Mouse (Mus musculus): ENCODE measurements around the gene Ankrd60. TPM values are rescaled to one million over a fixed set of nuclear protein-coding genes. Genes with fewer than 3 reads are reported as not detected.

Gene Ankrd60
- polyA plus RNA-seq, 1 experiment = not detected

DNA sequence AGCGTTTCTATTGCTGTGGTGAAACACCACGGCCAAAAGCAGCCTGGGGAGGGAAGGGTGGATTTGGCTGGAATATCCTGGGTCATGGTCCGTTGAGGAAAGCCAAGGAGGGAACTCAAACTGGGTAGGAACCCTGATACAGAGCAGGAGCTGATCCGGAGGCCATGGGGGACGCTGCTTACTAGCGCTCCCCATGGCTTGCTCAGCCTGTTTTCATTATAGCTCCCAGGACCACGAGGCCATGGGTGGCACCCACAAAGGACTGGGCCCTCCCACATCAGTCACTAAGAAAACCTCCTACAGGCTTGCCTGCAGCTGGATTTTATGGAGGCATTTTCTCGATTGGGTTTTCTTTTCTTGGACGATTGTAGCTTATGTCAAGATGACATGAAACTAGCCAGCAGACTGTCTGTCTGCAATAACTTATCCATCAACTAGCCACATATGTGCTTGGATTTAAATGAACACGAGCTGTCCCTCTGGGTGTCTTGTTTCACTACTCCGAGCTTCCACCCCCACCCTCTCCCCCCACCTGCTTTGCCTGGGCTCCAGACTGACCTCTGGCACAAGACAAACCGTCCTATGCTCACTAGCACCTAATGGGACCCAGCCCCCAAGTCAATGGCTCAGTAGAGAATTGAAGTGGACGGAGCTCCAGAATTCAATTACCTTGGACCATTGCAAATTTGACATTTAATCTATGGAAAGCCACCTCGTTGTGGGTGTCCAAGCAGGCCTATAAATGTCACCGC lies 45.3 kb downstream of the Ankrd60 start:
- Histone ChIP-seq H3K4me1 (ENCODE audit: control insufficient read depth, insufficient read depth, low read length) (no peaks in the 10 kb centered on the region), H3K4me3 (ENCODE audit: insufficient read depth, low read length) (no peak overlapping the region), H3K27ac (ENCODE audit: insufficient read depth, low read depth, low read length) (no peak overlapping the region)
- TF ChIP-seq POLR2A (IDR thresholded peaks at IDR 0.05; ENCODE audit: borderline replicate concordance, low read depth, low read length) (no peak), CTCF (IDR thresholded peaks at IDR 0.05; ENCODE audit: low read depth, low read length) (no peak)

GRCm38 (mm10) chr2:173528493-173528892 lies 49.7 kb downstream of the Ankrd60 start:
- no peaks in the 10 kb centered on the region for H3K4me1 ChIP-seq (ENCODE audit: control insufficient read depth, insufficient read depth, low read length)
- TF ChIP-seq POLR2A (IDR thresholded peaks at IDR 0.05; ENCODE audit: borderline replicate concordance, low read depth, low read length) (no peak), CTCF (IDR thresholded peaks at IDR 0.05; ENCODE audit: low read depth, low read length) (no peak)
- no peak overlapping the region for H3K4me3 ChIP-seq (ENCODE audit: insufficient read depth, low read length)
- H3K27ac ChIP-seq (ENCODE audit: insufficient read depth, low read depth, low read length) = no peak overlapping the region

DNA sequence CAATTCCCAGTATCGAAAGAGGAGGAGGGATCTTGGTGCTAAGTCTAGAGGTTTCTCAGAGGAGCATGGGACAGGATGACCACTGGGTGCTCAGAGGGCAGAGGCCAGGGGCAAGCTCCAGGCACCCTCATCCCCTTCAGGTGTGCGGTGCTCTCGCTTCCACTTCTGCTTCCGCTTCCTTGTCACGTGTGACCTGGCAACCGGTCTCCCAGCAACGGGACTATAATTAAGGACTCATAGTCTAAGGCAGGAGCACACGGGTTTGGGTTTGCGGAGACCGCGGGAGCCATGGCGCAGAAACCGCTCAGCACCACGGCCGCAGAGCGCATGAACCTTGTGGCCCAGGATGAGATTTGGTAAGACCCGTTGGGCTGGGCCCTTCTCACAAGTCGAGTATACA lies 55.8 kb downstream of the Ankrd60 start, which contains the start of gene 1700021F07Rik:
TSS of gene 1700021F07Rik (plus strand) at position 211 of the 400 bp plus-strand sequence.
- Histone ChIP-seq H3K4me3 (ENCODE audit: insufficient read depth, low read length) (no peak within 1 kb of the TSS), H3K4me1 (ENCODE audit: control insufficient read depth, insufficient read depth, low read length) (no peaks in the 10 kb centered on the region)
- TF ChIP-seq CTCF (IDR thresholded peaks at IDR 0.05; ENCODE audit: low read depth, low read length) = no peak
- TF ChIP-seq POLR2A (IDR thresholded peaks at IDR 0.05; ENCODE audit: borderline replicate concordance, low read depth, low read length) = no peak

More for the DNA sequence above, 55.8 kb downstream of the Ankrd60 start, which contains the start of gene 1700021F07Rik:
- H3K27ac ChIP-seq (ENCODE audit: insufficient read depth, low read depth, low read length) = no peak within 1 kb of the TSS

Other genes starting within 250 kb of the Ankrd60 start
- not detected in 2 replicates for gene 1700021F07Rik, start 55.8 kb downstream of the Ankrd60 start, polyA plus RNA-seq (2012; ENCODE audit: insufficient read depth, insufficient read length, missing spikeins)
- 26.1 and 32.6 TPM in 2 replicates for gene Rab22a, start 81.4 kb upstream of the Ankrd60 start, polyA plus RNA-seq (2012; ENCODE audit: insufficient read depth, insufficient read length, missing spikeins)
- not detected in 2 replicates for gene 1700010B08Rik, start 141.1 kb upstream of the Ankrd60 start, polyA plus RNA-seq (2012; ENCODE audit: insufficient read depth, insufficient read length, missing spikeins)
- 58.6 and 62.5 TPM in 2 replicates for gene Vapb, start 159.1 kb upstream of the Ankrd60 start, polyA plus RNA-seq (2012; ENCODE audit: insufficient read depth, insufficient read length, missing spikeins)